8 mouse cellular contexts compared by ENCODE assay signal in genomic region chr5:146963937-146964278, GRCm38 (mm10). TPM values are rescaled to one million over a fixed set of nuclear protein-coding genes. Genes with fewer than 3 reads are reported as not detected.
DNase-seq lines count a peak whose midpoint lies in the region; ATAC-seq lines count a peak whose summit lies in the region.

No protein-coding gene starts in this region.

- peak overlapping the region; percentile 23; the same call in 1 of the 2 replicates for H3K9ac ChIP-seq in forebrain, embryonic 13.5 days
- H3K9ac ChIP-seq in liver, embryonic 12.5 days: 0 out of 2 replicates have a peak overlapping the region, but pooled peaks have one; percentile 19
- H3K9ac ChIP-seq in stomach, embryonic 15.5 days: no peak overlapping the region; the same call in 1 of the 2 replicates

- WGBS in forebrain, embryonic 13.5 days: 47% methylated on average over 8 of the region's 8 CpGs
- WGBS in liver, embryonic 12.5 days (ENCODE audit: insufficient replicate concordance): 55% methylated on average over 8 of the region's 8 CpGs
- WGBS in stomach, embryonic 15.5 days: 49% methylated on average over 8 of the region's 8 CpGs

- H3K27ac ChIP-seq in forebrain, embryonic 13.5 days: no peak overlapping the region
- H3K27ac ChIP-seq in liver, embryonic 12.5 days: no peak overlapping the region
- no peak overlapping the region for H3K27ac ChIP-seq in stomach, embryonic 15.5 days

- peak overlapping the region; percentile 77 for H3K4me3 ChIP-seq in forebrain, embryonic 13.5 days
- peak overlapping the region; percentile 85 for H3K4me3 ChIP-seq in liver, embryonic 12.5 days
- H3K4me3 ChIP-seq in stomach, embryonic 15.5 days (replicated peaks): peak overlapping the region; percentile 87

- ATAC-seq in forebrain, embryonic 13.5 days: peak; percentile 46; the same call in 1 of the 2 replicates
- 0 out of 2 replicates have a peak, but pooled peaks have one; percentile 9 for ATAC-seq in liver, embryonic 12.5 days
- ATAC-seq in stomach, embryonic 15.5 days (ENCODE audit: insufficient read depth, low FRiP score, low read depth): no peak

- peak overlapping the region; percentile 69 for H3K4me2 ChIP-seq in forebrain, embryonic 13.5 days
- peak overlapping the region; percentile 82 for H3K4me2 ChIP-seq in liver, embryonic 12.5 days
- H3K4me2 ChIP-seq in stomach, embryonic 15.5 days: peak overlapping the region; percentile 67

- H3K36me3 ChIP-seq in forebrain, embryonic 13.5 days (ENCODE audit: poor library complexity, severe bottlenecking): peaks cover 10% of the 10 kb centered on the region
- H3K36me3 ChIP-seq in liver, embryonic 12.5 days: peaks cover 17% of the 10 kb centered on the region
- H3K36me3 ChIP-seq in stomach, embryonic 15.5 days: peaks cover under 1% of the 10 kb centered on the region; the same call in 1 of the 2 replicates

- H3K9me3 ChIP-seq in forebrain, embryonic 13.5 days (replicated peaks): no peaks in the 10 kb centered on the region
- no peaks in the 10 kb centered on the region for H3K9me3 ChIP-seq in liver, embryonic 12.5 days (replicated peaks)
- H3K9me3 ChIP-seq in stomach, embryonic 15.5 days: no peaks in the 10 kb centered on the region

- peaks cover 11% of the 10 kb centered on the region for H3K4me1 ChIP-seq in forebrain, embryonic 13.5 days
- peaks cover 7% of the 10 kb centered on the region for H3K4me1 ChIP-seq in liver, embryonic 12.5 days
- peaks cover 5% of the 10 kb centered on the region; the same call in 1 of the 2 replicates for H3K4me1 ChIP-seq in stomach, embryonic 15.5 days

- H3K27me3 ChIP-seq in forebrain, embryonic 13.5 days: peaks cover 29% of the 10 kb centered on the region
- H3K27me3 ChIP-seq in liver, embryonic 12.5 days (replicated peaks): no peaks in the 10 kb centered on the region; the same call in 1 of the 2 replicates
- no peaks in the 10 kb centered on the region for H3K27me3 ChIP-seq in stomach, embryonic 15.5 days (replicated peaks)

- peak; percentile 31 for DNase-seq in retina, postnatal 7 days (ENCODE audit: low read depth, low spot score)
- DNase-seq in retina, postnatal 1 day: no peak
- DNase-seq in left cerebral cortex, adult 18-20 months (ENCODE audit: low spot score in 2 of 2): no peak
- no peak for DNase-seq in gastrocnemius, adult 8-10 months (ENCODE audit: low spot score in 2 of 2)
- no peak for DNase-seq in thymus, postnatal 36 days

RNA-seq across cellular contexts. Expression of gene Mtif3, which starts 0.3 kb away (rescaled TPM):
- 23.4 and 23.9 TPM in 2 replicates for polyA plus RNA-seq in forebrain, embryonic 13.5 days (2015; fragmentation: Nextera tagmentation; extraction: Ambion mirVana)
- polyA plus RNA-seq in liver, embryonic 12.5 days (2016; fragmentation: Nextera tagmentation; extraction: Ambion mirVana): 14.9 and 16.5 TPM in 2 replicates
- 23.1 and 24.2 TPM in 2 replicates for polyA plus RNA-seq in stomach, embryonic 15.5 days (2015; fragmentation: Nextera tagmentation; extraction: Ambion mirVana)
- total RNA-seq in left cerebral cortex, adult 18-20 months (2021): 10 to 100 TPM; 20.9 to 25.4 TPM
- total RNA-seq in gastrocnemius, adult 8-10 months (2022): 10 to 100 TPM; 22.4 to 28.6 (median 23.5) TPM

RNA-seq across cellular contexts. Expression of gene Gtf3a, which starts 15.5 kb away (rescaled TPM):
- 107 and 120 TPM in 2 replicates for polyA plus RNA-seq in forebrain, embryonic 13.5 days (2015; fragmentation: Nextera tagmentation; extraction: Ambion mirVana)
- 95.1 and 95.7 TPM in 2 replicates for polyA plus RNA-seq in liver, embryonic 12.5 days (2016; fragmentation: Nextera tagmentation; extraction: Ambion mirVana)
- 116 and 122 TPM in 2 replicates for polyA plus RNA-seq in stomach, embryonic 15.5 days (2015; fragmentation: Nextera tagmentation; extraction: Ambion mirVana)
- 10 to 100 TPM; 24.4 to 25.7 TPM for total RNA-seq in left cerebral cortex, adult 18-20 months (2021)
- 10 to 100 TPM; 26.2 to 31.3 (median 28.5) TPM for total RNA-seq in gastrocnemius, adult 8-10 months (2022)
